Mouse (Mus musculus) forebrain, embryonic 15.5 days (tissue): ENCODE results near the gene Gm13271. TPM values are rescaled to one million over a fixed set of nuclear protein-coding genes. Genes with fewer than 3 reads are reported as not detected.
"Not testable (repeated sequence)": the region's sequence is repeated elsewhere in the genome, so short reads cannot be mapped to it uniquely, and the experiment has no call there.

ENCODE experiments used
- ATAC-seq: fragments of 200-750 bp; cut with Nextera tagmentation; replicated peaks from 2 replicates; pipeline ENCODE4 v1.8.0; 2017; ENCODE audit warnings: mild to moderate bottlenecking, moderate TSS enrichment, moderate library complexity
- H3K27ac ChIP-seq: fragments of 300-500 bp; sonication (generic); replicated peaks from 2 replicates; pipeline ENCODE4 v1.5.1; 2015; ENCODE audit warnings: mild to moderate bottlenecking, inconsistent platforms
- H3K27me3 ChIP-seq: fragments of 300-500 bp; sonication (generic); 2 replicates; pipeline ENCODE4 v1.6.1; 2015; ENCODE audit warnings: inconsistent platforms
- H3K36me3 ChIP-seq: fragments of 300-500 bp; sonication (generic); 2 replicates; pipeline ENCODE4 v1.6.1; 2015; ENCODE audit warnings: mild to moderate bottlenecking, inconsistent platforms
- H3K4me1 ChIP-seq: fragments of 300-500 bp; sonication (generic); 2 replicates; pipeline ENCODE4 v1.6.1; 2015; ENCODE audit warnings: inconsistent platforms
- H3K4me2 ChIP-seq: fragments of 300-500 bp; sonication (generic); replicated peaks from 2 replicates; pipeline ENCODE4 v1.6.1; 2015; ENCODE audit warnings: mild to moderate bottlenecking, inconsistent platforms
- H3K4me3 ChIP-seq: fragments of 300-500 bp; sonication (generic); 2 replicates; pipeline ENCODE4 v1.5.1; 2015; ENCODE audit warnings: mild to moderate bottlenecking, inconsistent platforms
- H3K9ac ChIP-seq: fragments of 300-500 bp; sonication (generic); replicated peaks from 2 replicates; pipeline ENCODE4 v1.6.1; 2015; ENCODE audit warnings: mild to moderate bottlenecking, inconsistent platforms
- H3K9me3 ChIP-seq: fragments of 300-500 bp; sonication (generic); 2 replicates; pipeline ENCODE4 v1.6.1; 2016; ENCODE audit warnings: inconsistent platforms
- WGBS: fragments of 180-500 bp; shearing (Covaris S2); methylation state at CpG from one replicate; pipeline ENCODE4 v1.1.7; 2015; ENCODE audit warnings: mixed read lengths; 5-methylcytosine and 5-hydroxymethylcytosine counted together
- polyA plus RNA-seq: library from polyadenylated mRNA; unstranded; fragments of >200 nt; fragmentation: Nextera tagmentation; extraction: Ambion mirVana; gene quantifications from 2 replicates; pipeline ENCODE4 v1.2.1, GENCODE M21; 2015

Gm13271 gene
- polyA plus RNA-seq, 1 experiment from 2014 or later, result not detected

GRCm38 (mm10) chr4:88741426-88741825 lies 13.2 kb upstream of the Gm13271 start:
- Histone ChIP-seq H3K9me3 (no peaks in the 10 kb centered on the region), H3K4me2 (no peak overlapping the region), H3K27me3 (no peaks in the 10 kb centered on the region), H3K36me3 (no peaks in the 10 kb centered on the region), H3K9ac (no peak overlapping the region), H3K4me3 (no peak overlapping the region), H3K27ac (no peak overlapping the region), H3K4me1 (no peaks in the 10 kb centered on the region)
- ATAC-seq, result no peak
- WGBS, result 95% methylated on average over 4 of the region's 4 CpGs

DNA sequence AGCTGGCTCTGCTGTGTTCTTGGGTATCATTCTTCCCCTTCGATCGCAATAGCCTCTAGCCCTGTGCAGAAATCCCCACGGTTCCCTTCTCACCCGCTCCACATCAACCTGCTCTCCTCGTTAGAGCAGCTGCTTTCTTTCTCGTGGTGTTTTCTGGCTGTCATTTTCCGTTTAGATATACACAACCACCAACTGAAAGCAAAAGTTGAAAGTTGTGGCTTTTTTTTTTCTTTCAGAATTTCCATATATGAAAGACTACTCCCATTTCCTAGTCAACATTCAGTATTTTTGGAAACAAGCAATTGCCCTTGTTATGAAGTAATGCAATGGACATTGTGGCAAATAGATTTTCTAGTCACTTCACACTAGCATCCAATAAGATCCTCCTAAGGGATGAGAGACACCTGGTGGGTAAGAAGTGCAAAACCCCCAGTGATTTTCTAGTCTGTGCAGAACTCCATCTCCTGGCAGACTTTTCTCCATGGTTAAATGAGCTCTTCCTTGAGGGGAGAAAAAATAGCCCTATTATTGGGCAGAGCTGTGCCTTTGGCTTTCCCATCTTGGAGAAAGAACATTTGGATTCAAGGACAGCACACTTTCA lies 11.8 kb upstream of the Gm13271 start:
- no peaks in the 10 kb centered on the region for H3K4me1 ChIP-seq
- no peak overlapping the region for H3K9ac ChIP-seq
- H3K4me3 ChIP-seq, result no peak overlapping the region
- no peak overlapping the region for H3K4me2 ChIP-seq
- H3K36me3 ChIP-seq, result no peaks in the 10 kb centered on the region
- no peak for ATAC-seq
- H3K27me3 ChIP-seq, result no peaks in the 10 kb centered on the region
- 69% methylated on average over 7 of the region's 7 CpGs for WGBS
- H3K27ac ChIP-seq, result no peak overlapping the region
- H3K9me3 ChIP-seq, result no peaks in the 10 kb centered on the region

- no peak overlapping the region for H3K9ac ChIP-seq
- WGBS, result 55% methylated on average over 3 of the region's 3 CpGs
Measured at GRCm38 (mm10) chr4:88744207-88744606, 10.5 kb upstream of the Gm13271 start.

GRCm38 (mm10) chr4:88749926-88750325 lies 4.7 kb upstream of the Gm13271 start:
- Histone ChIP-seq H3K27ac (no peak overlapping the region), H3K9ac (no peak overlapping the region), H3K4me3 (no peak overlapping the region), H3K27me3 (no peaks in the 10 kb centered on the region), H3K9me3 (no peaks in the 10 kb centered on the region), H3K4me2 (no peak overlapping the region), H3K36me3 (no peaks in the 10 kb centered on the region), H3K4me1 (no peaks in the 10 kb centered on the region)
- no peak for ATAC-seq
- 75% methylated on average over 6 of the region's 6 CpGs for WGBS

More at GRCm38 (mm10) chr4:88744207-88744606, 10.5 kb upstream of the Gm13271 start:
- H3K9me3 ChIP-seq, result no peaks in the 10 kb centered on the region
- no peaks in the 10 kb centered on the region for H3K36me3 ChIP-seq
- H3K4me3 ChIP-seq, result no peak overlapping the region
- H3K27ac ChIP-seq, result no peak overlapping the region
- ATAC-seq, result no peak
- H3K4me1 ChIP-seq, result no peaks in the 10 kb centered on the region
- H3K27me3 ChIP-seq, result no peaks in the 10 kb centered on the region
- no peak overlapping the region for H3K4me2 ChIP-seq

DNA sequence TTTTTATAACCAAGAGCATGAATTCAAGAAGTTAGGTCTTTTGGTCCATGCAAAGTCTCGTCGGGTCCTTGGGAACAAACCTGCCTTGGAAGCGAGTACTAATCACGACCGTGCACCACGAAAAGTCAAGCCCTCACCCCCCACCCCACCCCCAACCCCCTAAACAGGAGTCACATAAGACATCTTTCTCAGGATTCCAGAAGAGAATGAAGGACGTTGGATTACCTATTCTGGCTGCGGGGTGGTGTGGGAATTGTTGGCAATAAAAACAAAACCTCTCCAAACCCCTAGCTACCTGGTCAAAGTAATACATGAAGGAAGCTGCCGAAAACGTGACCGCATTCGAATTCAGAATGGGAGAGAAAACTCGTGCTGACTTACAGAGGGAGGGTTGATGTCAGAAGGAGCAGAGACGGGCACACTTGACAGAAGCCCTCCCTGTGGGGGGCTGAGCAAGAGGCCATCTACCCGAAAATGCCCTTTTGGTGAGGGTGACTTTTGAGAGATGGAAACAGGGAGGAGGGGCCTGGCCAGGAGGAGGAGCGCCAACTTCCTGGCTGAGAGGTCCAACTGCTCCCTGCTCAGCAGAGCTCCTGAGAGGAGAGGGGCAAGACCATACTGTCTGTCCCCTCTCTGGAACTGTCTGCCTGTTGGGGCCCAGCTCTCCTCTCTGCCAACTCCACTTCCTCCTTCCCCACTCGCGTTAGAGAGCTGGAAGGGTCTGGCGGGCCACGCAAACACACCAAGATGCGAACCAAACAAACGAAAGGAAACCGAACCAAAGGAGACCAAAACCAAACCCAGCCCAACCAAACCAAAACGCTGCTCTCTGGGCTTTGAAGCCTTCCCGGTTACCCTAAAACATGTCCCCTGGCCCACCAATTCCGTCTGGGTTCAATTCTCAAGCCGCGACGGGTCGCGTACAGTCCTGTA lies 2.2 kb downstream of the Gm13271 start:
- H3K9me3 ChIP-seq, H3K4me1 ChIP-seq, H3K27me3 ChIP-seq, H3K36me3 ChIP-seq, ATAC-seq: not testable (repeated sequence)
- peak overlapping the region; percentile 35 for H3K9ac ChIP-seq
- 11% methylated on average over 28 of the region's 31 CpGs for WGBS
- H3K27ac ChIP-seq, result peak overlapping the region; percentile 19
- H3K4me2 ChIP-seq, result peak overlapping the region; percentile 89
- H3K4me3 ChIP-seq, result peak overlapping the region; percentile 47

- under 1% methylated on average over 21 of the region's 21 CpGs for WGBS
- ATAC-seq, result peak; percentile 100
- not testable (repeated sequence) for H3K4me1 ChIP-seq, H3K9me3 ChIP-seq, H3K36me3 ChIP-seq, H3K27me3 ChIP-seq
- Histone ChIP-seq H3K27ac (peak overlapping the region; percentile 19), H3K4me2 (peak overlapping the region; percentile 89), H3K4me3 (peak overlapping the region; percentile 47), H3K9ac (peak overlapping the region; percentile 35)
Measured at GRCm38 (mm10) chr4:88757628-88758031, 3.0 kb downstream of the Gm13271 start.

GRCm38 (mm10) chr4:88758751-88759150 lies 4.1 kb downstream of the Gm13271 start:
- not testable (repeated sequence) for H3K4me2 ChIP-seq, H3K9ac ChIP-seq, H3K4me3 ChIP-seq, H3K27me3 ChIP-seq, H3K9me3 ChIP-seq, ATAC-seq, H3K36me3 ChIP-seq, H3K27ac ChIP-seq, H3K4me1 ChIP-seq
- 81% methylated on average over 9 of the region's 9 CpGs for WGBS

DNA sequence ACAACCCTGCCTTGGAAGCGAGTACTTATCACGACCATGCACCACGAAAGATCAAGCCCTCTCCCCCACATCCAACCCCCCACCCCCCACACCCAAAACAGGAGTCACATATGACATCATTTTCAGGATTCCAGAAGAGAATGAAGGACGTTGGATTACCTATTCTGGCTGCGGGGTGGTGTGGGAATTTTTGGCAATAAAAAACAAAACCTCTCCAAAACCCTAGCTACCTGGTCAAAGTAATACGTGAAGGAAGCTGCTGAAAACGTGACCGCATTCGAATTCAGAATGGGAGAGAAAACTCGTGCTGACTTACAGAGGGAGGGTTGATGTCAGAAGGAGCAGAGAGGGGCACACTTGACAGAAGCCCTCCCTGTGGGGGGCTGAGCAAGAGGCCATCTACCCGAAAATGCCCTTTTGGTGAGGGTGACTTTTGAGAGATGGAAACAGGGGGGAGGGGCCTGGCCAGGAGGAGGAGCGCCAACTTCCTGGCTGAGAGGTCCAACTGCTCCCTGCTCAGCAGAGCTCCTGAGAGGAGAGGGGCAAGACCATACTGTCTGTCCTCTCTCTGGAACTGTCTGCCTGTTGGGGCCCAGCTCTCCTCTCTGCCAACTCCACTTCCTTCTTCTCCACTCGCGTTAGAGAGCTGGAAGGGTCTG lies 5.1 kb downstream of the Gm13271 start, which contains the start of gene Gm13283:
TSS of gene Gm13283 (plus strand) at position 510 of the 659 bp plus-strand sequence.
- H3K9me3 ChIP-seq, H3K36me3 ChIP-seq, H3K27me3 ChIP-seq, ATAC-seq, H3K27ac ChIP-seq, H3K4me1 ChIP-seq: not testable (repeated sequence)
- Histone ChIP-seq H3K4me3 (peak within 1 kb of the TSS; percentile 36), H3K9ac (0 out of 2 replicates have a peak within 1 kb of the TSS, but pooled peaks have one; percentile 16), H3K4me2 (peak within 1 kb of the TSS; percentile 63)
- 33% methylated on average over 10 of the region's 14 CpGs for WGBS

DNA sequence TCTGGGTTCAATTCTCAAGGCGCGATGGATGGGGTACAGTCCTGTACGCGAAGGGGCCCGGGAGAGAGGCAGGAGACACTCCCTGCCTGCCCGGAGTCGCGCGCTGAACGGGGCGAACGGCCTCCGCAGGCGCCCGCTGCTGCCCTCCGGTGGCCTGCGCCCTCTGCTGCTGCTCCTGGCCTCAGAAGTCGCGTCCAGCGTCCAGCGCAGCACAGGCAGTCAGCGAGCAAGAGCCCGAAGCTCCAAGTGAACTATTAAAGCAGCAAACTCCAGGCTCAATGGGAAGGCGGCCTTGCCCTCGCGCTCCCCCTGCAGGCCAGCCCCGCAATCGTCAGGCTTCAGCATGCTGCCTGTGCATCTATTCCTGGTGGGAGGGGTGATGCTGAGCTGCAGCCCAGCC lies 5.8 kb downstream of the Gm13271 start:
- H3K27ac ChIP-seq, H3K9me3 ChIP-seq, H3K27me3 ChIP-seq, ATAC-seq, H3K4me1 ChIP-seq, H3K36me3 ChIP-seq: not testable (repeated sequence)
- Histone ChIP-seq H3K9ac (0 out of 2 replicates have a peak overlapping the region, but pooled peaks have one; percentile 16), H3K4me2 (peak overlapping the region; percentile 63), H3K4me3 (peak overlapping the region; percentile 36)
- WGBS, result under 1% methylated on average over 24 of the region's 28 CpGs

- H3K4me2 ChIP-seq, H3K27me3 ChIP-seq, H3K4me3 ChIP-seq, H3K27ac ChIP-seq, H3K9me3 ChIP-seq, ATAC-seq, H3K4me1 ChIP-seq, H3K9ac ChIP-seq, H3K36me3 ChIP-seq: not testable (repeated sequence)
- WGBS, result 64% methylated on average over 6 of the region's 8 CpGs
Measured at GRCm38 (mm10) chr4:88761776-88762175, 7.1 kb downstream of the Gm13271 start.

DNA sequence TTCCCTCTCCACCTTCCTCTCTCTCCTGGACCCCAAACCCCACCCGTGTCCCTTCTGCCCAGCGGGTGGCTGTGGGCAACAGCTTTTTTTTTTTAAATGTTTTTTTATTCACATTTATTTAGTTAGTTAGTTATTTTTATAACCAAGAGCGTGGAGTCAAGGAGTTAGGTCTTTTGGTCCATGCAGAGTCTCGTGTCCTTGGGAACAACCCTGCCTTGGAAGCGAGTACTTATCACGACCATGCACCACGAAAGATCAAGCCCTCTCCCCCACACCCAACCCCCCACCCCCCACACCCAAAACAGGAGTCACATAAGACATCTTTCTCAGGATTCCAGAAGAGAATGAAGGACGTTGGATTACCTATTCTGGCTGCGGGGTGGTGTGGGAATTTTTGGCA lies 7.7 kb downstream of the Gm13271 start:
- ATAC-seq, H3K4me1 ChIP-seq: not testable (repeated sequence)
- WGBS, result 59% methylated on average over 9 of the region's 9 CpGs

More for the DNA sequence above, 7.7 kb downstream of the Gm13271 start:
- H3K27me3 ChIP-seq, H3K27ac ChIP-seq, H3K36me3 ChIP-seq, H3K9me3 ChIP-seq, H3K4me2 ChIP-seq, H3K9ac ChIP-seq, H3K4me3 ChIP-seq: not testable (repeated sequence)
